Mouse (Mus musculus) layer of hippocampus, postnatal 14 days (tissue): ENCODE data around the gene Prss43. TPM values are rescaled to one million over a fixed set of nuclear protein-coding genes. Genes with fewer than 3 reads are reported as not detected.
"Not testable (repeated sequence)": the region's sequence is repeated elsewhere in the genome, so short reads cannot be mapped to it uniquely, and the experiment has no call there.

ENCODE experiments used
- DNase-seq, 2 experiments: peaks; one replicate each; pipeline ENCODE4 v3.0.0; 2021 to 2022; ENCODE audit warnings: low spot score in 2 of 2, mixed read lengths in 1 of 2
- long read RNA-seq, 2 experiments: library from polyadenylated mRNA; stranded (forward); transcript quantifications; one replicate each; pipeline ENCODE4 v2.0.0; 2021
- total RNA-seq, 2 experiments: library from RNA; stranded (reverse); gene quantifications; 2 replicates each; pipeline ENCODE4 v1.2.3; 2021

Gene Prss43
- under 1 TPM; 0.21 to 0.55 TPM for total RNA-seq
- long read RNA-seq, experiment 1: 0 reads
- long read RNA-seq, experiment 2, partial matches to known transcripts: 1 of 1 reads
- long read RNA-seq, experiment 2, other reads (novel, unspliced or antisense): 0 of 1 reads

DNA sequence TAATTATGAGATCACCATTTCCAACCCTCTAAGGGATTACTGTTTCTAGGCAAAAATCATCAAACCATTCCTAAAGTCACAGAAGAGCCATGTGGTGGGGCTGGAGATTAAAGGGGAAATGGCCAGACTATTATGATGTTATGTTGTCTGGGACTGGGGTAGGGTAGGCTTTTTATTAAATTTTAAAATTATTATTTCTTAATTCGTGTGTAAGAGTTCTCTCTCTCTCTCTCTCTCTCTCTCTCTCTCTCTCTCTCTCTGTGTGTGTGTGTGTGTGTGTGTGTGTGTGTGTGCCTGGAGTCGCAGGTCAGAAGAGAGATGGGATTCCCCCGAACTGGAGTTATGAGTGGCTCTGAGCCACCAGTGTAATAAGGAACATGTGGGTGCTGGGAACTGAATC is at the start of gene Prss43:
Gene Prss43, plus strand, starts transcription at position 301 of the 400 bp plus-strand sequence.
- no peak for DNase-seq

DNA sequence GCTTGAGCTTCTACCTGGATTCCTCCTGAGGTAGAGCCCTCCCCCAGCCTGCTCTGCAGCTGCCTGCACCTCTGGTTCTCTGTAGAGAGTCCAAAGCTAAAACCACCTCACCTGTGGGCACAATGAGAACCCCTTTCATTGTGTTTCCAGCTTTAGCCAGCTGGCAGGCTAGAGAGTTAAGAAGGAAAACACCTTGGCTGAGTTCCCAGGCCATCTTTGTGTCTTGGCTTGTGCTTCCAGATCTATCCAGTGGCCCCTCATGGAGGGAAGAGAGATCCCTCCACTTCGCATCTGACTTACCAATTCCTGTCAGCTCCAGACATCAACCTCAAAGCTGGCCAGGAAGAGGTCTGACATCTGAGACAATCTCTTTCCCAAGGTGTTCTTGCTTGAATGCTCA is 48.4 kb upstream of the Prss43 start:
- no peak for DNase-seq

DNA sequence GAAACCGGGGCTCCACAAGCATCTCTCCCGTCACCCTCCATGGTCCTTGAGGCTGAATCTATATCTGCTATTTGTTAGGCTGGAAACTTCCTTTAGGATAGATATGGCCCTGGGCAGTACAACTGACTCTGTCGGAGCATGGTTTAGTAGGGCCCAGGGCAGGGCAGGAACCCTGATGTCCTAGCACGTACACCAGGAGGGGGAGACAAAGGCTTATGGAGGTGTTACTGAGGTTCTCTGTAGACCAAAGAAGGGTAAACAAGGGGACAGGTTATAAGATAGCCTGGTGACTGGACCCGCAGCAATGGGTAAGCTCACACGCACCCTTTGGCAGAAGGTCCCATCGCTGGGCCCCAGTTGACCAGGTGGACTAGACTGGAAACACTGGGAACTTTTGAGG is 47.9 kb upstream of the Prss43 start:
- no peak for DNase-seq

DNA sequence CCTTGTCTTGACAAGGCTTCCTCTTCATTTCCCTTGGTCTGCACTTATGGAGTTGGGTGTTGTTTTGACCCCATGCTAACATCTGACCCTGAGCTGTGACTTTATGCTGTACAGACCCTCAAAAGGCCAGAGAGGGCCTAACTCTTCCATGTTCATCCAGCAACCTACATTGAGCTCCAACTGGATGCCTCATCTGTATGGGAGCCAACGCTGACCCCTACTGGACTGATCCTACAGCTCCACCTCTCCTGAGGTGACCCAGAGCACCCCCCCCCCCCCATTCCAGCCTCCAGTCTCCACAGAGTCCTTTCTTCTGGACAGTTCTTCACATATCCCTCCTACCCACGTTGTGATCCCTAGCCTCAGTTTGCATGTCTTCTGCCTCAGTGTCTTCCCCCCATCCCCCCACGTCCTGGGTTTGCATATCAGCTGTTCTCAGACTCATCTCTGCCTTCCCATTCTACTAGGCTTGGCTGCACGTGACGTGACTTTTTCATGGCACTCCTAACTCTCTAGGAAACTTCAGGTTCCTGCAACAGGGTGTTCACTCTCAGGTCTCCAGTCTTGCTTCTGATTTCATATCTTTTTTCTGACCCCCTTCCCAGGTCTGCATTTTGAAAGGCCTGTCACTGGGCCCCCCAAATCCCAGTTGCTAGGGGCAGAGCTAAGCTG is 47.1 kb upstream of the Prss43 start:
- DNase-seq: no peak

DNA sequence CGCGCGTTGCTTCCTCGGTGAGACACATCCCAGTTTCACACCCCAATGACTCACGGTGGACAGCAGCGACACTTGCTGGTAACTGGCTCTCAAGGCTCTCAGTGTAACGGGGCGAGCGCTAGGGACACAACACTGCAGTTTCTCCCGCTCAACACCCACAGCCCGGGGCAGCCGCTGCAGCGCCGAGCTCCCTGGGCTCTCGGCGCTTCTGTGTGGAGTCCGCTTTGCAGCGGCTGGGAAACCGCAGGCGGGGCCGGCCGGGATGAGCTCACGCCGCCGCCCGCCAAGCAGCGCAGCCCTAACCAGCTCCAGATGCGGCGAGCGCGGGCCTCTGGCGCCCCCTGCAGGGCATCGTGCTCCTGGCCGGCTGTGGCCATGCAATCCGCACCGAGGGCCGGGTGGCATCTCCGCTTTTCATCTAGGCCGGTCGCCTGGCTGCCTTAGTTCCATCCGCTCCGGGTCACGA is 45.2 kb upstream of the Prss43 start:
- peak; percentile 94 to 96 for DNase-seq

DNA sequence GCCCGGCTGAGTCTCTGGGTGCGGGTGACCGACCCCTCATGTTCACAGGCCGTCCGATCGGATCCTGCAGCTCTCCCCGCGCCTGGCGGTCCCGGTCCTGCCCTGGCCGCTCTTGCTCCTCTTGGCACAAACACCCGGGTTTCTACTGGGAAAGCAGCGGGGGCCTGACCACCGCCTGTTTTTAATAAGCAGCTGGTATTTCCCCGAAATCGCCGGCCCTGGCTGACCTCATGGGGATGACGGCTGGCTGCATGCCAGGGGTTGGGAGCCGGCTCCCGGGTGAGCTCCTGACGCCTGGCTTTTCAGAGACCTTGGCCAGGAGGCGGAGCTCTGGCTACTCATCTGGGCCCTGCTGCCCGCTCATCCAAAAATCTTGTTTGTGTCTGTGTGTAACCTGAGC is 44.8 kb upstream of the Prss43 start:
- DNase-seq: peak; percentile 80 to 85

DNA sequence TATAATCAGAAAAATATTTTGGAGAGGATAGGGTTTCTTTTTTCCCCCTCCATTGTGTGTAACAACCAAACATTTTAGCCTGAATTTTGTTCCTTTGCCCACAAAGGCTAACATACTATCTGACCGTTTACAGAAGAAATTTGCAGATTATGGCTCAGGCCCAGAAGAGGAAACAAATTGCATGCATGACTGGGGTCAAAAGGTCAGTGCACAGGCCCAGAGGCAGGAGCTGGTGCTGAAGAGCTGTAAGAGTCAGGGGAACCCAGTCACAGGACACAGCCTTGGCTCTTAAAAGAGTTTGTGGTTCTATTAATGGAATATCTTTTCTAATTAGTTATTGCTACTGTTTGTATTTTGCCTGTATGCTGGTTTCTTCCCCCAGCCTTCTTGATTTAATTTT is 42.9 kb upstream of the Prss43 start:
- DNase-seq: no peak

DNA sequence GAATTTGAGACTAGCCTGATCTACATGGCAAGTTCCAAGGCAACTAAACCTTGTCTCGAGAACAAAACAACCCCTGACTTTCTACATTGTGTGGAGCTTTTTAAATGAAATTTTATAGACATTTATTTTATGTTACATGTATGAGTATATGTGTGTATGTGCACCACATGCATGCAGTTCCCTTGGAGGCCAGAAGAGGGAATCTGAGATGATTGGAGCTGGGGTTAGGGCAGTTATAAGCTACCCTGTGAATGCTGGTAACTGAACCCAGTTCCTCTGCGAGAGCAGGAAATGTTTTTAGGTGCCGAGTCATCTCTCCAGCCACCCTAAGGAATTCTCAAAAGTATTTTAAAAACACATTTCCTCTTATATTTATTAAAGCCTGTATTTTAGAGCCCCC is 38.3 kb upstream of the Prss43 start:
- no peak for DNase-seq

DNA sequence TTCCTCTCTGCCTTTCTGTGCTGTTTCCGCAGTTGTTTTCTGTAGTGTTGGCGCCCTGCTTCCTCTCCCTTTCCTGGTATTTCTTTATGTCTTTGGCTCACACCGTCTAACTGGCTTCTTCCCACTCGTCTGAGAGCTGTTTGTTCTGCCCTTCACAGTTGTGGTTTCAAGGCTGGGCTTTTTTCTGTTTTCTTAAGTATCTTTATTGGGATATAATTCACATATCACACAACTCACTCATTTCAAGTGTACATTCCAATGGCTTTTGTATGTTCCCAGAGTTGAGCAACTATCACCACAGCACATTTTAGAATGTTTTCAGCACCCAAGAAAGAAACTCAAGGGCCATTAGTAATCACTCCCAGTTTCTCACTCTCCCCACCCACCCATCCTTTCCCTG is 36.0 kb upstream of the Prss43 start:
- no peak for DNase-seq

DNA sequence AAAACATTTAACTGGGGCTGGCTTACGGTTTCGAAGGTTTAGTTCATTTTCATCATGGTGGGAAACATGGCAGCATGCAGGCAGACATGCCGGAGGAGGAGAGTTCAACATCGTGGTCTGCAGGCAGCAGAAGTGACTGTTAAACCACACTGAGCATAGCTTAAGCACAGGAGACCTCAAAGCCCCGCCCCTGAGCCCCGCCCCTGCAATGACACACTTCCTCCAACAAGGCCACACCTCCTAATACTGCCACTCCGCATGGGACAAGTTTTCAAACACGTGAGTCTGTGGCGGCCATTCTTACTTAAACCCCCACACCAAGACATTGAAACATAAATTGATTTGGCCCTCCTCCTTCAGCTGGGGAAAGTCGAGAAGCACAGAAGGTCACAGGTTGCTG is 29.5 kb upstream of the Prss43 start:
- no peak for DNase-seq

DNA sequence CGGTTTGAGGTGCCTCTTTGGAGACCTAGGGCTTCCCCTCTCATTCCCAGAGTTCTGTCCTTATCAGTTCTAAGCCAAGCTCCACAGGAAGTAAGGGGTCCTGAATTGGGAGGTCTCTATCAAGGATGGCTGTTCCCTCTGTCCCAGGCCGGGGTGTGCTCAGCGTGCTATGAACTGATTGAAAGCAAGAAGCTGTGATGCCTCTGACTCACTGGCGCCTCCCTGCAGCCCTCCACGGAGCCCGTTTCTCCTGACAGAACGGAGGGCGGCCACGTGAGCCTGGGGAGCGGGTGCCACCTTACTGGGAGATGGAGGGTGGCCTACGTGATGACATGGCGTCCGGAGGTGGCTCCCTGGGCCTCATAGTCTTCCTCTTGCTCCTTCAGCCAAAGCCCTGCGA is 28.6 kb upstream of the Prss43 start, which contains the start of gene Prss42:
Gene Prss42, plus strand, starts transcription at position 301 of the 400 bp plus-strand sequence.
- DNase-seq: no peak

DNA sequence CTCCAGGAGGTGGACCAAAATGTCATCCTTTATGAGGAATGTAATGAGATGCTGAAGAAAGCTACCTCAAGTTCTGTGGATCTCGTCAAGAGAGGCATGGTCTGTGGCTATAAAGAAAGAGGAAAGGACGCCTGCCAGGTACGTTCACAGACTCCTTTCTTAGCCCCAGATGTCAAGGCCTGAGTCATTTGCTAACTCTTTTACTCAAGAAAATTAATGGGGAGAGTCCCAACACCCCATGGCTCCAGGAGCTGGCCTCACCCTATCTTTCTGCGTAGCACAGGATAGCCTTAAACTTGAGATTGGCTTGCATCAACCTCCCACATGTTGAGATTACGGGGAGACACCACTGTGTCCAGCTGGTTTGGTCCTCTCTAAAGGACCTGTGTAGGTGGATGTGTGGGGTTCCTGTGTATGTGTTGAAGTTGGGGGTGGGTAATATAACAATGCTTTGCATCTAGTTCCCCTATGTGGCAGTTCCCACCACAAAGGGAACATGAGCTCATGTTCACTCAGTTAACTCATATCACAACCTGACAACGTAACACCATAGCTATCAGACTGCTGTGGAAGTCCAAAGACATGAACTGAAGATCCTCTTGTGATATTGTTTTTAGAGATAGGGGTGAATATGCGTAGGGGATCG is 25.5 kb upstream of the Prss43 start:
- no peak for DNase-seq

DNA sequence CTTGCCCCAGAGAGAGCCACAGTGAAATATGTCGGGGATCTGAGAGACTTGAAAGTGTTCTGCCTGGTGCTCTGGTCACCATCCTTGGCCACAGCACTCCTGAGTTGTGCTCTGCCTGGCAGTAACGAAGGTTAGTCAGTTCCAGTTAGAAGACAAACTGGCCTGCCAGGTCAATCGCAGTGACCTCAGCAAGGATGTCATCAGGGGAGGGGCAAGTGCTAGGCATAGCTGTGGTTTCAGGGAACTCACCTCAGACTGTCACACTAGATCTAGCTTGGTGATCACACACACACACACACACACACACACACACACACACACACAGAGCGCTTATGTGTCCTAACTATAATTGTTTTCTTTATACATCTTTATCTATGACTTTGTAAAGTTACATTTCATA is 23.2 kb upstream of the Prss43 start:
- no peak for DNase-seq

DNA sequence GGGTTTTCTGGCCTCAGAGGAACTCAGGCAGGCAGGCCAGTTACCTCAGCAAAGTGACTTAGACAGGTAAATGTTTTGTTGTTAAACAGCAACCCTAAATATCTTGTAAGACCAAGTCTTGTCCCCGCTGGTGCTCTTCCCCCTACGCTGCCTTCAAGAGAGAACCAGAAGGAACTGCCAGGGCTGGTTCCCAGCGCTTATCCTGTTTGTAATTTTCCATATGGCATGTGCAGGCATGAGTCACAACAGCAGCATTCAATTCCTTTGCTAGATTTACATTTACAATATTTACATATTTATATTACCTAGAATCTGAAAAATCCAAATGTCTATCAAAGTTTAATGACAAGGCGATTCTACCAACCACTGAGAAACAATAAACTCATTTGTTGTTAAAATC is 16.4 kb upstream of the Prss43 start:
- no peak for DNase-seq

DNA sequence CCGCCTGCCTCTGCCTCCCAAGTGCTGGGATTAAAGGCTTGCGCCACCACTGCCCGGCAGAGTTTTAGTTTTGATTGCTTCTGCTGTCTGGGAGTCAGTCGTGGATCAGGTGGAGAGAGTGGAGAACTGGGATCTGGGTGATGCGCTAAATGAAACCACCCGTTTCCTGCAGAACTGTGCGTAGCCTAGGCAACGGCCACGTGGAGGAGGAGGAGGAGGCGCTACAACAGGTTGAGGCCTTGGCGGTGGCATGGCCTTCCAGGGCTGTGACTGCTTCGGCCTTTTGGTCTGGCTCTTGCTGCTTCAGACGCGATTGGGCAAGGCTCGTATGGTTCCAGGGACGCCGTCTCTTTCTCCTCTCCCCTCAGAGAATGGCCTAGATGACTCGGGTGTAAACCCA is 12.7 kb upstream of the Prss43 start, which contains the start of gene Prss44:
Gene Prss44, plus strand, starts transcription at position 206 of the 400 bp plus-strand sequence.
- DNase-seq: no peak

DNA sequence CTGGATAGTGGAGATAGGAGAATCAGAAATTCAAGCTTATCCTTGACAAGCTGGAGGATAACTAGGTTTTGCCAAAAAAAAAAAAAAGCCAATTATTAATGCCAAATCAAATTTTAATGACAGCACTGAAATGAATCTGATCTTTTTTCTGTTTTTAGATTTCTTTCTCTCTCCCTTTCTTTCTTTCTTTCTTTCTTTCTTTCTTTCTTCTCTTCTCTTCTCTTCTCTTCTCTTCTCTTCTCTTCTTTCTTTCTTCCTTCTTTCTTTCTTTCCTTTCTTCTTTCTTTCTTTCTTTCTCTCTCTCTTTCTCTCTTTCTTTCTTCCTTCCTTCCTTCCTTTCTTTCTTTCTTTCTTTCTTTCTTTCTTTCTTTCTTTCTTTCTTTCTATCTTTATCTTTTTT is 5.9 kb upstream of the Prss43 start:
- not testable (repeated sequence) for DNase-seq

DNA sequence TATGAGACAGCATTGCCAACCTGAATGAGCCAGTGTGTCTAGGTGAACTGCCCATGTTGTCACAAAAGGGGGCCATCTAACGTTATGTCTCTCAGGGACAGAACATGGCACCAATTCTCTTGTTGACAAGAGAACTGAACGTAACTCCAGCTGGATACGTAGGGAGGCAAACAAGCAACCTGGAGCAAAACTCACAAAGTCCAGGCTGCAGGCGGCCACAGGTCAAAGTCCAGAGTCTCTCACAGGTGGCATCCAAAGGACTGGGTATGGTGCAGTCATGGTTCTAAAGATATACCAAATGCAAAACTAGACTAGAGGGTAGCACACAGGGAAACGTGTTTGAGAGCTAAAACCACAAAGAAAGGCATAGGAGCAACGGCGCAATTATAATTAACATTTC is 5.1 kb upstream of the Prss43 start:
- no peak for DNase-seq

DNA sequence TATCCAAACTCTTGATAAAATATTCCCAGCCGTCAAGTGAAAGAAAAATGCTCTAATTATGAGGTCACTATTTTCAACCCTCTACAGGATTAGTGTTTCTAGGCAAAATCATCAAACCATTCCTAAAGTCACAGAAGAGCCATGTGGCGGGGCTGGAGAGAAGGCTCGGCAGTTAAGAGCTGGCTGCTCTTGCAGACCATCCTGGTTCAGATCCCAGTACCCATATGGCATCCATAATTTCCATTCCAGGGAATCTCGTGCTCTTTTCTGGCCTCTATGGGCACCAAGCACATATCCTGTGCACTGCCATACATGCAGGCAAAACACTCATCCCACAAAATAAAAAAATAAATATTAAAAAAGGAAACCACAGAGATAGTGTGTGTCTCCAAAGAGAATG is 1.1 kb upstream of the Prss43 start:
- peak in 1 of 2 experiments; percentile 15 for DNase-seq

DNA sequence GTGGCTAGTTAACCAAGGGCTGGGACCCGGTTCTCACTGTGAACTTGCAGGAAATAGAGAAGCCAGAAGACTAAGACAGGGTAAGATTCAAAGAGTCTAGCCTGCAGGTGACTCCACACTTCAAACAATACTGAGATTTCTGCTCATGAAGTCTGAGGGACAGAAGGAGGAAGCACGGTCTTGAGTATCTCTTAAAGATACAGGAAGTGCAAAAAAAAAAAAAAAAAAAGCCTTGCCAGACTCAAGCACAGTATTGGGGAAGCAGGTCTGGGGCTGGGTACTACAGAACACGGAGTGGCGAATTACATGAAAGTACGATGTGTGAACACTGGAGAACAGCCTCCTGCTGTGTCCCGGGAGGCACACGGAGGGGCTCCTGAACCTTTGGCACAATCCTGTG is 658 bp upstream of the Prss43 start:
- DNase-seq: no peak

DNA sequence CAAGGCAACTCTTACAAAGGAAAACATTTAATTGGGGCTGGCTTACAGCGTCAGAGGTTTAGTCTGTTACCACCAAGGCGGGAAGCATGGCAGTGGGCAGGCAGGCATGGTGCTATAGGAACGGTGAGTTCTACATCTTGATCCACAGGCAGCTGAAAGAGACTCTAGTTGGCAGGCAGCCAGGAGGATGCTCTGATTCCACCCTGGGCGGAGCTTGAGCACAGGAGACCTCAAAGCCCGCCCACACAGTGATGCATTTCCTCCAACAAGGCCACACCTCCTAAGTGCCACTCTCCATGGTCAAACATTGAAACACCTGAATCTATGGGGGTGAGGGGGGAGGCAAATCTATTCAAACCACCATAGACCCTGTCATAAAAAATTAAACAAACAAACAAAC is 6.5 kb downstream of the Prss43 start:
- no peak for DNase-seq

DNA sequence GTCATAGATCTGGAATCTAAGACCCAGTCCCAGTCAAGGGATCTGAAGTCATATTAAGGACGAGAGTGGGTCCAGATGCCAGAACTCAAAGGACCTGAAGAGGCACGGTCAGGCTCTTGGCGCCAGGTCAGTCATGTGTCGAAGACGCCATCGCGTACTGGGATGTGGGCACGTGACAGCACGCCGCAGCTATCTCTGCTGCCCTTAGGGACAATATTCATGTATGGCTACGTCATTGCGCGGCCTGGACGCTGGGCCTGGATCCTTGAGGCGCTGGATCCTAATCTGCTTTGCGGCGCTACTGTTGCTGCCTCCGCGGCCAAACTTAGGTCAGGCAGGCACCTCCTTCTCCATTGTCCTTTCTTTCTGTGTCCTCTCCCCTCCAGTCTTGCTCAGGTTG is 7.9 kb downstream of the Prss43 start, which contains the start of gene Prss45:
Gene Prss45, plus strand, starts transcription at position 178 of the 400 bp plus-strand sequence.
- DNase-seq: no peak

DNA sequence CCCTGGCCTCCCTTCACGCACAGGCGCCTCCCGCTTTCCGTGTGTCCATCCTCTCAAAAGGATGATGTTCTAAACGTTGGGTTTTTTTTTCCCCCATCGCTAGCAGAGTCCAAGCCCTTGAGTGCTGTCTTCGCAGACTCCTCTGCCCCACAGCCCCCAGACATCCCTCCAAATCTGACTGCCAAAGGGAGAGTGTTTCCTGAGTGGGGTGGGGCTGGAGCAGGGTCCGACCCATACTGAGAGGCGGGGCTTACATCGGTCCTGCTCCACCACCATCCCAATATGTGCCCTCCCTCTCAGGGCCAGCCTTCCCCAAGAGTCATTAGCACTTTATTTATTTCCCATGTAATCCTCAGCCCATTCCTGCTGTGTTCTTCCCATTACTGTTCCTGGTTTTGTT is 8.5 kb downstream of the Prss43 start:
- DNase-seq: no peak

DNA sequence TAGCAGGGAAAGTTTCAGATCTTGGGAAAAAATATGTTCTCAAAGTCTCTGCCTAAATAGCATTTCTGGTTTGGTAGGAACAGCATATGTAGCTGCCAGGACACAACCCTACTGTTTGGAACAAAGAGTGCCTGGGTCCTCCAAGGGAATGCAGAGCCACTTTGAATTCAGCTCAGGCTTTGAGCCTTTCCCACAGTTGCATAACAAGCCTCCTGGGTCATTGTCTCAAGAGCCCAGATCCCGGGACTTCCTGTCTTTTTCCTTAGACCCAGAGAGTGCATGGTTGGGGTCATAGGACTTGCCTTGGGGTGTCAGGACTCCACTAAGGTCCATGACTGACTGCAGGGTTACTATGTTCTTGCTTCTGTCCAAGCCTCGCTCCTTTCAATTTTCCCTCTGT is 9.6 kb downstream of the Prss43 start:
- peak; percentile 19 to 49 for DNase-seq
